Mouse (Mus musculus) C2C12 (cell line): Measurements from ENCODE around the gene Cdc25a.

Experiments used
- CEBPB ChIP-seq: IDR thresholded peaks from one replicate; pipeline ENCODE4 v1.6.1; 2011; ENCODE audit warnings: low read depth, mild to moderate bottlenecking, control low read depth, moderate library complexity
- CTCF ChIP-seq: IDR thresholded peaks from one replicate; pipeline ENCODE4 v1.5.1; 2011; ENCODE audit not compliant: control insufficient read depth, insufficient read depth, insufficient read length
- FOSL1 ChIP-seq: IDR thresholded peaks from one replicate; pipeline ENCODE4 v1.8.0; 2011; ENCODE audit warnings: mild to moderate bottlenecking, low read length; ENCODE audit not compliant: poor library complexity, insufficient read depth, severe bottlenecking
- MAX ChIP-seq: IDR thresholded peaks from one replicate; pipeline ENCODE4 v1.6.1; 2011; ENCODE audit warnings: mild to moderate bottlenecking, control low read depth
- MYOG ChIP-seq: IDR thresholded peaks from one replicate; pipeline ENCODE4 v1.6.1; 2011; ENCODE audit not compliant: control insufficient read depth, insufficient read length; ENCODE audit errors: extremely low read depth
- USF1 ChIP-seq: IDR thresholded peaks from one replicate; pipeline ENCODE4 v1.6.1; 2011; ENCODE audit warnings: low read depth, mild to moderate bottlenecking, control low read depth, moderate library complexity

- TF ChIP-seq CTCF (peak; percentile 40), FOSL1 (no peak), USF1 (peak; percentile 91), CEBPB (no peak), MAX (peak; percentile 98), MYOG (no peak)
Observed at GRCm38 (mm10) chr9:109832391-109833087, 42.8 kb upstream of the Cdc25a start, which contains the start of gene Nme6.
